Mouse (Mus musculus) inflammation-experienced regulatory T-cells (primary cell): ENCODE data around the gene Lum. TPM values are rescaled to one million over a fixed set of nuclear protein-coding genes. Genes with fewer than 3 reads are reported as not detected.

ENCODE experiments used
- polyA plus RNA-seq, 2 experiments: library from polyadenylated mRNA; unstranded; fragments of 100-300 nt; shearing (Covaris generic); gene quantifications; one replicate each; pipeline ENCODE4 v1.2.1; 2017

Lum gene
- under 1 TPM in 1 of 2 experiments, not detected in 1; 0.27 TPM for polyA plus RNA-seq

DNA sequence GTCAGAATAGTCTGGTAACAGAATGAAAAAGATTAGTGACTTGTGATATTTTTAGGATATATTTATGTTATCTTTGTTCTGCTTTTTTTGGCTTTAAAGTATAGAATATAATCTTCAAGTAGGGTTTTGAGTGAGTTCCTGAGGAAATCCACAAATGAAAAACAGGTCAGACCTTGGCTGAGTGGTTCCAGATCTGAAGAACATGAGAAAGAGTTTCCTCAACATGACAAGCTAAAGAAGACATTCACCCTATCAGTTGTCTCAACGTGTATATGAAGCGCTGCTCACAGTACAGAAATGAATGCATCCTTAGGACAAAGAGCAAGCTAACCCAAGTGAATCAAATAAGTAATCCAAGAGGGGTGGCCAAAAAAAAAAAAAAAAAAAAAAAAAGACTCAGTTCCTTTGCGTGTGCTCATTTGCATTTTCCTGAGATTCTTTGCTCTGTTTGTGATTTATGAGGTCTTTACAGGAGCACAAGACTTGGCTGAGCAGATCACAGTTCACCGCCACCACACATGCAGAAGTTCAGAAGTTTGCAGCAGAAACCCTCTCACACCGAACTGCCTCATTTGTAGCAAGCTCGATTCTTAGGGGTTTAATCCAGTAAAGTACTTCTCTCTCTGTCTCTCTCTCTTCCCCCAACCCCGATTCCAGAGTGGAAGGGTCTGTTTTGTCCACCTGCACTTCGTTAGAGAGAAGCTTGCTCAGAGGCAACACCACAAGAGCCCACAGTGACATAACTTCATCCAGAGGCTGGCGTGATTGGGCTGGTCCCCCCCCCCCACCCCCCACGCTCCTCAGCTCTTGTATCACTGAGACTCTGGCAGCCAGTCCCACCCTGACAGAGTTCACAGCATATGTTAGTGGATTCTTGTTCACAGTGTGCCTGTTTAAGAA, at the start of gene Lum:
TSS of gene Lum (plus strand) at position 172 of the 900 bp plus-strand sequence.

DNA sequence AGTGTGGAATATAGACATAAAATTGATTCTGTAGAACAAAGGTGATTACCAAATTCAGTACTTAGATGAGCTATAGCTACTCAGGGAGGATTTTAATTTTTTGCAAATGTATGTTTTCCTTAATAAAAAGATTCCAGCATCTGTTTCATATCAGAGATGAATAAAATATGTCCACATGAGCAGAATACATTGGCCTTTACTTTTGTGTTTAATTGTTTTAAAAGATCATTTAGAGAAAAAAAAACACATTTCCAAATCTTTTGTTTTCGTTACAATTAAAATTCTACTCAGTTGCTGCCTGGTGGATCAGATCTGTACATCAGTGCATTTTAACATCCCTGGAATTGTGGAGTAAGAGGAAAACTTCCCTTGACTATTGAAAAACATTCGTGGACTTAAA, 41.7 kb downstream of the Lum start, which contains the start of gene Kera:
TSS of gene Kera (plus strand) at position 301 of the 400 bp plus-strand sequence.

Other genes starting within 250 kb of the Lum start
- under 1 TPM in 1 of 2 experiments, not detected in 1; 0.39 TPM for gene Dcn, start 85.5 kb upstream of the Lum start, polyA plus RNA-seq
- not detected for gene Kera, start 41.8 kb downstream of the Lum start, polyA plus RNA-seq
- gene Epyc, start 78.9 kb downstream of the Lum start, polyA plus RNA-seq, result not detected
- gene Ccer1, start 127.9 kb downstream of the Lum start, polyA plus RNA-seq, result under 1 TPM in 1 of 2 experiments, not detected in 1; 0.65 TPM
- under 1 TPM in 1 of 2 experiments, not detected in 1; 0.49 TPM for gene C030005K15Rik, start 161.6 kb downstream of the Lum start, polyA plus RNA-seq